Mouse (Mus musculus) heart, adult 2 months (tissue): ENCODE results near the gene Klhdc9. TPM values are rescaled to one million over a fixed set of nuclear protein-coding genes. Genes with fewer than 3 reads are reported as not detected.

Source experiments
- DNase-seq, 2 experiments: peaks; one replicate each; pipeline ENCODE4 v3.0.0; 2021
- H3K27ac ChIP-seq: fragments of 200-600 bp; 2 replicates; pipeline ENCODE4 v1.8.1; 2022
- H3K27me3 ChIP-seq: fragments of 200-500 bp; 2 replicates; pipeline ENCODE4 v1.6.1; 2012; ENCODE audit warnings: mild to moderate bottlenecking, low read length, inconsistent platforms, mixed read lengths; ENCODE audit not compliant: control insufficient read depth, insufficient read depth
- H3K36me3 ChIP-seq: fragments of 200-500 bp; 2 replicates; pipeline ENCODE4 v1.6.1; 2012; ENCODE audit warnings: low read length, inconsistent platforms; ENCODE audit not compliant: control insufficient read depth, insufficient read depth
- H3K4me1 ChIP-seq: fragments of 200-500 bp; 2 replicates; pipeline ENCODE4 v1.6.1; 2011; ENCODE audit warnings: low read length; ENCODE audit not compliant: control insufficient read depth, insufficient read depth
- H3K4me3 ChIP-seq: fragments of 200-600 bp; 2 replicates; pipeline ENCODE4 v1.8.1; 2022
- H3K79me2 ChIP-seq: fragments of 200-500 bp; replicated peaks from 2 replicates; pipeline ENCODE4 v1.6.1; 2012; ENCODE audit warnings: mild to moderate bottlenecking, inconsistent platforms, low read length, moderate library complexity, mixed read lengths; ENCODE audit not compliant: control insufficient read depth, insufficient read depth
- H3K9ac ChIP-seq: fragments of 200-500 bp; 2 replicates; pipeline ENCODE4 v1.6.1; 2012; ENCODE audit warnings: low read depth, mild to moderate bottlenecking, control low read depth, inconsistent platforms, low read length, mixed read lengths
- CTCF ChIP-seq: fragments of 200-600 bp; IDR thresholded peaks from 2 replicates; pipeline ENCODE4 v1.8.1; 2022; ENCODE audit warnings: antibody characterized with exemption, mild to moderate bottlenecking, moderate library complexity
- EP300 ChIP-seq: fragments of 200-500 bp; IDR thresholded peaks from 2 replicates; pipeline ENCODE4 v1.6.1; 2011; ENCODE audit warnings: low read depth, low read length, control low read depth; ENCODE audit not compliant: insufficient read depth
- POLR2A ChIP-seq: fragments of 200-500 bp; IDR thresholded peaks from 2 replicates; pipeline ENCODE4 v1.6.1; 2011; ENCODE audit warnings: mild to moderate bottlenecking, low read depth, low read length, control low read depth; ENCODE audit not compliant: insufficient read depth
- WGBS: fragments of 180-500 bp; shearing (Covaris S2); methylation state at CpG from one replicate; pipeline ENCODE4 v1.1.7; 2018; 5-methylcytosine and 5-hydroxymethylcytosine counted together
- intact Hi-C: fragments of 180-260 bp; cut with DNase I; formaldehyde crosslinking; loops from one replicate; pipeline ENCODE4 v1.15.1; 2025
- polyA plus RNA-seq: library from polyadenylated mRNA; depleted of rRNA; stranded (reverse); fragments of >200 nt; gene quantifications from 2 replicates; pipeline ENCODE4 v1.2.3, GENCODE M21; 2012; rRNA removed
- total RNA-seq, 2 experiments: library from RNA; stranded (reverse); gene quantifications; 2 replicates each; pipeline ENCODE4 v1.2.3; 2021

The Klhdc9 gene
- total and polyA plus RNA-seq, 3 experiments, result 0.16 to 0.25 TPM; not detected in 1

GRCm38 (mm10) chr1:171320151-171320550 is 40.4 kb downstream of the Klhdc9 start:
- H3K9ac ChIP-seq, result no peak overlapping the region
- no peaks in the 10 kb centered on the region for H3K27me3 ChIP-seq
- WGBS, result 21% methylated on average over 5 of the region's 5 CpGs
- TF ChIP-seq EP300, result no peak
- TF ChIP-seq CTCF, result no peak
- TF ChIP-seq POLR2A, result 0 out of 2 replicates have a peak, but pooled peaks have one; percentile 14
- no peak for DNase-seq
- no peaks in the 10 kb centered on the region for H3K4me1 ChIP-seq
- H3K4me3 ChIP-seq, result no peak overlapping the region
- no peak overlapping the region for H3K27ac ChIP-seq
- no peaks in the 10 kb centered on the region for H3K36me3 ChIP-seq
- no peaks in the 10 kb centered on the region for H3K79me2 ChIP-seq
- intact Hi-C loops, result loop anchor here (5.0 kb wide), 1 partner anchor 247 kb away; no protein-coding TSS in a partner anchor

GRCm38 (mm10) chr1:171319748-171320147 is 40.9 kb downstream of the Klhdc9 start:
- Histone ChIP-seq H3K9ac (no peak overlapping the region), H3K36me3 (no peaks in the 10 kb centered on the region), H3K4me3 (no peak overlapping the region), H3K27ac (no peak overlapping the region), H3K4me1 (no peaks in the 10 kb centered on the region), H3K79me2 (no peaks in the 10 kb centered on the region), H3K27me3 (no peaks in the 10 kb centered on the region)
- intact Hi-C loops, result loop anchor here (5.0 kb wide), 1 partner anchor 248 kb away; no protein-coding TSS in a partner anchor
- WGBS, result 20% methylated on average over 7 of the region's 7 CpGs
- no peak for DNase-seq
- TF ChIP-seq POLR2A (no peak), EP300 (no peak), CTCF (no peak)

- no peaks in the 10 kb centered on the region for H3K36me3 ChIP-seq
- WGBS, result 61% methylated on average over 2 of the region's 2 CpGs
- intact Hi-C loops, result no loop called here
Observed at GRCm38 (mm10) chr1:171309321-171309720, 51.3 kb downstream of the Klhdc9 start.

More at GRCm38 (mm10) chr1:171309321-171309720, 51.3 kb downstream of the Klhdc9 start:
- TF ChIP-seq POLR2A (no peak), CTCF (no peak), EP300 (no peak)
- no peak overlapping the region for H3K9ac ChIP-seq
- H3K27me3 ChIP-seq, result no peaks in the 10 kb centered on the region
- no peaks in the 10 kb centered on the region for H3K4me1 ChIP-seq
- no peak for DNase-seq
- H3K79me2 ChIP-seq, result no peaks in the 10 kb centered on the region
- no peak overlapping the region for H3K4me3 ChIP-seq
- no peak overlapping the region for H3K27ac ChIP-seq

Other genes starting within 250 kb of the Klhdc9 start
- under 1 TPM; 0.89 to 0.98 TPM for gene Cfap126, start 246.9 kb downstream of the Klhdc9 start, total RNA-seq
- 2.1 and 6.3 TPM in 2 replicates for gene Cfap126, start 246.9 kb downstream of the Klhdc9 start, polyA plus RNA-seq
- 1,000 to 10,000 TPM; 1,087 to 1,288 TPM for gene Sdhc, start 210.2 kb downstream of the Klhdc9 start, total RNA-seq
- gene Sdhc, start 210.2 kb downstream of the Klhdc9 start, polyA plus RNA-seq, result 1,025 and 1,670 TPM in 2 replicates
- gene Mpz, start 210.1 kb downstream of the Klhdc9 start, total RNA-seq, result under 1 TPM in 1 of 2 experiments, not detected in 1; 0.39 TPM
- gene Mpz, start 210.1 kb downstream of the Klhdc9 start, polyA plus RNA-seq, result 3.2 and 8.0 TPM in 2 replicates
- gene Pcp4l1, start 164.5 kb downstream of the Klhdc9 start, total RNA-seq, result 100 to 1,000 TPM; 255 to 283 TPM
- 165 and 190 TPM in 2 replicates for gene Pcp4l1, start 164.5 kb downstream of the Klhdc9 start, polyA plus RNA-seq
- not detected for gene Nr1i3, start 146.8 kb downstream of the Klhdc9 start, total RNA-seq
- 0.12 TPM in 1 of 2 replicates, not detected in the other for gene Nr1i3, start 146.8 kb downstream of the Klhdc9 start, polyA plus RNA-seq
- gene Tomm40l, start 138.3 kb downstream of the Klhdc9 start, total RNA-seq, result 10 to 100 TPM; 79.8 to 81.6 TPM
- 63.9 and 83.2 TPM in 2 replicates for gene Tomm40l, start 138.3 kb downstream of the Klhdc9 start, polyA plus RNA-seq
- 1 to 10 TPM; 2.1 to 2.2 TPM for gene Apoa2, start 135.7 kb downstream of the Klhdc9 start, total RNA-seq
- 3.9 and 15.3 TPM in 2 replicates for gene Apoa2, start 135.7 kb downstream of the Klhdc9 start, polyA plus RNA-seq
- gene Fcer1g, start 126.4 kb downstream of the Klhdc9 start, total RNA-seq, result 10 to 100 TPM; 12.4 to 15.3 TPM
- gene Fcer1g, start 126.4 kb downstream of the Klhdc9 start, polyA plus RNA-seq, result 32.7 and 50.8 TPM in 2 replicates
- gene Adamts4, start 110.4 kb downstream of the Klhdc9 start, total RNA-seq, result 1 to 10 TPM in 1 of 2 experiments, under 1 TPM in 1; 0.29 to 1.5 TPM
- 0.92 and 0.94 TPM in 2 replicates for gene Adamts4, start 110.4 kb downstream of the Klhdc9 start, polyA plus RNA-seq
- gene Ndufs2, start 109.4 kb downstream of the Klhdc9 start, total RNA-seq, result 1,000 to 10,000 TPM; 1,369 to 1,610 TPM
- 997 and 1,250 TPM in 2 replicates for gene Ndufs2, start 109.4 kb downstream of the Klhdc9 start, polyA plus RNA-seq
- 10 to 100 TPM; 16.4 to 17.4 TPM for gene B4galt3, start 90.5 kb downstream of the Klhdc9 start, total RNA-seq
- 41.9 and 45.7 TPM in 2 replicates for gene B4galt3, start 90.5 kb downstream of the Klhdc9 start, polyA plus RNA-seq
- gene Ppox, start 79.6 kb downstream of the Klhdc9 start, total RNA-seq, result 10 to 100 TPM in 1 of 2 experiments, 1 to 10 TPM in 1; 9.7 to 12.0 TPM
- gene Ppox, start 79.6 kb downstream of the Klhdc9 start, polyA plus RNA-seq, result 31.4 and 33.1 TPM in 2 replicates
- gene Usp21, start 72.8 kb downstream of the Klhdc9 start, total RNA-seq, result 10 to 100 TPM; 19.9 to 20.1 TPM
- gene Usp21, start 72.8 kb downstream of the Klhdc9 start, polyA plus RNA-seq, result 31.7 and 37.9 TPM in 2 replicates
- gene Ufc1, start 65.8 kb downstream of the Klhdc9 start, total RNA-seq, result 10 to 100 TPM; 80.5 to 93.5 TPM
- 29.7 and 37.7 TPM in 2 replicates for gene Ufc1, start 65.8 kb downstream of the Klhdc9 start, polyA plus RNA-seq
- gene Dedd, start 31.7 kb downstream of the Klhdc9 start, total RNA-seq, result 10 to 100 TPM; 20.8 to 22.9 TPM
- 28.8 and 33.0 TPM in 2 replicates for gene Dedd, start 31.7 kb downstream of the Klhdc9 start, polyA plus RNA-seq
- gene Nit1, start 15.2 kb downstream of the Klhdc9 start, total RNA-seq, result 10 to 100 TPM; 25.9 to 32.7 TPM
- 40.1 and 41.3 TPM in 2 replicates for gene Nit1, start 15.2 kb downstream of the Klhdc9 start, polyA plus RNA-seq
- gene Pfdn2, start 15.1 kb downstream of the Klhdc9 start, total RNA-seq, result 10 to 100 TPM; 68.3 to 97.4 TPM
- gene Pfdn2, start 15.1 kb downstream of the Klhdc9 start, polyA plus RNA-seq, result 25.4 and 29.8 TPM in 2 replicates
- gene Nectin4, start 9.3 kb upstream of the Klhdc9 start, total RNA-seq, result under 1 TPM; 0.13 to 0.23 TPM
- 0.21 and 0.29 TPM in 2 replicates for gene Nectin4, start 9.3 kb upstream of the Klhdc9 start, polyA plus RNA-seq
- gene Arhgap30, start 28.2 kb upstream of the Klhdc9 start, total RNA-seq, result 1 to 10 TPM; 2.3 to 2.4 TPM
- 2.6 and 3.2 TPM in 2 replicates for gene Arhgap30, start 28.2 kb upstream of the Klhdc9 start, polyA plus RNA-seq
- 10 to 100 TPM; 38.4 to 46.6 TPM for gene Usf1, start 50.5 kb upstream of the Klhdc9 start, total RNA-seq
- 47.8 and 64.2 TPM in 2 replicates for gene Usf1, start 50.5 kb upstream of the Klhdc9 start, polyA plus RNA-seq
- 1 to 10 TPM; 1.3 to 1.8 TPM for gene Tstd1, start 58.1 kb upstream of the Klhdc9 start, total RNA-seq
- gene Tstd1, start 58.1 kb upstream of the Klhdc9 start, polyA plus RNA-seq, result 2.2 and 3.1 TPM in 2 replicates
- gene F11r, start 76.7 kb upstream of the Klhdc9 start, total RNA-seq, result 10 to 100 TPM; 32.9 to 36.1 TPM
- gene F11r, start 76.7 kb upstream of the Klhdc9 start, polyA plus RNA-seq, result 47.5 and 58.3 TPM in 2 replicates
- 1 to 10 TPM; 1.6 to 2.2 TPM for gene Alyref2, start 142.7 kb upstream of the Klhdc9 start, total RNA-seq
- 2.5 TPM in 2 replicates for gene Alyref2, start 142.7 kb upstream of the Klhdc9 start, polyA plus RNA-seq
- gene Itln1, start 174.5 kb upstream of the Klhdc9 start, total RNA-seq, result not detected
- 0.16 TPM in 1 of 2 replicates, not detected in the other for gene Itln1, start 174.5 kb upstream of the Klhdc9 start, polyA plus RNA-seq
- gene Cd244a, start 198.4 kb upstream of the Klhdc9 start, total RNA-seq, result under 1 TPM; 0.21 to 0.36 TPM
- 0.29 and 0.88 TPM in 2 replicates for gene Cd244a, start 198.4 kb upstream of the Klhdc9 start, polyA plus RNA-seq
- under 1 TPM; 0.36 to 0.60 TPM for gene Ly9, start 246.6 kb upstream of the Klhdc9 start, total RNA-seq
- gene Ly9, start 246.6 kb upstream of the Klhdc9 start, polyA plus RNA-seq, result 0.35 and 0.74 TPM in 2 replicates